Mouse (Mus musculus) CH12.LX (cell line): ENCODE results near the gene Samd3. TPM values are rescaled to one million over a fixed set of nuclear protein-coding genes. Genes with fewer than 3 reads are reported as not detected.
A peak's percentile ranks its signal among the peaks of the same experiment; 100 is the strongest.

ENCODE experiments used
- DNase-seq: peaks from one replicate; pipeline ENCODE4 v3.0.0-alpha.2; 2013; ENCODE audit errors: extremely low read depth
- H3K27ac ChIP-seq: 2 replicates; pipeline ENCODE4 v1.5.1; 2012; ENCODE audit warnings: low read depth, mild to moderate bottlenecking, control low read depth, moderate library complexity; ENCODE audit not compliant: insufficient read depth
- H3K27me3 ChIP-seq: replicated peaks from 2 replicates; pipeline ENCODE3; 2012; ENCODE audit warnings: inconsistent platforms
- H3K36me3 ChIP-seq, 2 experiments: replicated peaks in 1 of 2; 2 replicates each; pipeline versions ENCODE3 to v1.6.1; 2012; ENCODE audit warnings: inconsistent platforms in 1 of 2, low read length in 1 of 2, mild to moderate bottlenecking in 1 of 2, mixed read lengths in 1 of 2, moderate library complexity in 1 of 2; ENCODE audit not compliant: control insufficient read depth in 1 of 2, insufficient read depth in 1 of 2
- H3K4me1 ChIP-seq, 2 experiments: 2 replicates each; pipeline ENCODE4 v1.6.1; 2012; ENCODE audit warnings: inconsistent platforms in 1 of 2, moderate library complexity in 1 of 2; ENCODE audit not compliant: insufficient read depth in 2 of 2, control insufficient read depth in 1 of 2
- H3K4me2 ChIP-seq: 2 replicates; pipeline ENCODE4 v1.6.1; 2012; ENCODE audit warnings: low read depth, mild to moderate bottlenecking, control low read depth; ENCODE audit not compliant: poor library complexity, insufficient read depth, severe bottlenecking
- H3K4me3 ChIP-seq, 3 experiments: fragments of 150-350 bp in 1 of 3; sonication (generic) in 1 of 3; replicated peaks in 1 of 3; 2 replicates each; pipeline versions ENCODE3 to v1.5.1; 2011 to 2012; ENCODE audit warnings: low read depth in 2 of 3, low read length in 2 of 3, mild to moderate bottlenecking in 2 of 3, moderate library complexity in 2 of 3, control low read depth in 1 of 3, improper control_type of control experiment in 1 of 3, inconsistent platforms in 1 of 3, mixed read lengths in 1 of 3; ENCODE audit not compliant: poor library complexity in 1 of 3
- H3K79me2 ChIP-seq: replicated peaks from 2 replicates; pipeline ENCODE4 v1.6.1; 2012; ENCODE audit warnings: mild to moderate bottlenecking, moderate library complexity; ENCODE audit not compliant: control insufficient read depth, poor library complexity, insufficient read depth, severe bottlenecking; ENCODE audit errors: extremely low read depth
- H3K9ac ChIP-seq: 2 replicates; pipeline ENCODE4 v1.6.1; 2012; ENCODE audit warnings: low read depth, mild to moderate bottlenecking, control low read depth, moderate library complexity; ENCODE audit not compliant: insufficient read depth
- H3K9me3 ChIP-seq: replicated peaks from 2 replicates; pipeline ENCODE3; 2012; ENCODE audit warnings: low read length, inconsistent platforms, mixed read lengths
- BHLHE40 ChIP-seq: IDR thresholded peaks from 2 replicates; pipeline ENCODE4 v1.6.1; 2011; ENCODE audit warnings: mild to moderate bottlenecking, low read depth, low read length, improper control_type of control experiment
- CHD2 ChIP-seq: IDR thresholded peaks from 2 replicates; pipeline ENCODE4 v1.6.1; 2011; ENCODE audit warnings: low read length, improper control_type of control experiment
- E2F4 ChIP-seq: IDR thresholded peaks from 2 replicates; pipeline ENCODE4 v1.6.1; 2011; ENCODE audit warnings: low read depth, low read length, improper control_type of control experiment; ENCODE audit not compliant: insufficient replicate concordance
- EP300 ChIP-seq: IDR thresholded peaks from 2 replicates; pipeline ENCODE4 v1.6.1; 2011; ENCODE audit warnings: low read length, improper control_type of control experiment
- IRF4 ChIP-seq: IDR thresholded peaks from 2 replicates; pipeline ENCODE4 v1.6.1; 2014; ENCODE audit warnings: low read depth, mild to moderate bottlenecking, inconsistent platforms, low read length, improper control_type of control experiment
- JUN ChIP-seq: IDR thresholded peaks from 2 replicates; pipeline ENCODE4 v1.6.1; 2011; ENCODE audit warnings: low read depth, mild to moderate bottlenecking, low read length, improper control_type of control experiment, moderate library complexity; ENCODE audit not compliant: insufficient read depth
- JUND ChIP-seq: conservative IDR thresholded peaks from 2 replicates; pipeline ENCODE4 v1.6.1; 2011; ENCODE audit warnings: low read depth, low read length, improper control_type of control experiment
- MAFK ChIP-seq: IDR thresholded peaks from 2 replicates; pipeline ENCODE4 v1.6.1; 2011; ENCODE audit warnings: low read length, improper control_type of control experiment; ENCODE audit not compliant: insufficient replicate concordance
- MAX ChIP-seq: IDR thresholded peaks from 2 replicates; pipeline ENCODE4 v1.6.1; 2011; ENCODE audit warnings: low read length, improper control_type of control experiment
- MAZ ChIP-seq: IDR thresholded peaks from 2 replicates; pipeline ENCODE4 v1.6.1; 2012; ENCODE audit warnings: low read depth, mild to moderate bottlenecking, inconsistent platforms, low read length, improper control_type of control experiment, moderate library complexity
- MEF2A ChIP-seq: IDR thresholded peaks from 2 replicates; pipeline ENCODE4 v1.6.1; 2014; ENCODE audit warnings: low read depth, mild to moderate bottlenecking, inconsistent platforms, low read length, improper control_type of control experiment, borderline replicate concordance
- MXI1 ChIP-seq: IDR thresholded peaks from 2 replicates; pipeline ENCODE4 v1.6.1; 2011; ENCODE audit warnings: mild to moderate bottlenecking, low read depth, low read length, improper control_type of control experiment
- MYC ChIP-seq: IDR thresholded peaks from 2 replicates; pipeline ENCODE4 v1.6.1; 2011; ENCODE audit warnings: low read depth, mild to moderate bottlenecking, improper control_type of control experiment, low read length
- PAX5 ChIP-seq: IDR thresholded peaks from 2 replicates; pipeline ENCODE4 v1.6.1; 2012; ENCODE audit warnings: low read length, inconsistent platforms, mixed read lengths
- POLR2A ChIP-seq: IDR thresholded peaks from 2 replicates; pipeline ENCODE4 v1.6.1; 2011; ENCODE audit warnings: low read depth, mild to moderate bottlenecking, improper control_type of control experiment, low read length
- POLR2AphosphoS2 ChIP-seq: IDR thresholded peaks from 2 replicates; pipeline ENCODE4 v1.6.1; 2011; ENCODE audit warnings: low read depth, low read length, improper control_type of control experiment
- SMC3 ChIP-seq: IDR thresholded peaks from 2 replicates; pipeline ENCODE4 v1.6.1; 2011; ENCODE audit warnings: low read depth, low read length, improper control_type of control experiment
- USF1 ChIP-seq: IDR thresholded peaks from 2 replicates; pipeline ENCODE4 v1.6.1; 2014; ENCODE audit warnings: low read depth, mild to moderate bottlenecking, inconsistent platforms, low read length, improper control_type of control experiment
- USF2 ChIP-seq: conservative IDR thresholded peaks from 2 replicates; pipeline ENCODE4 v1.6.1; 2011; ENCODE audit warnings: low read depth, low read length, improper control_type of control experiment
- dilution Hi-C: fragments of 300-500 bp; cut with MboI; formaldehyde crosslinking; loops from 2 replicates; pipeline ENCODE4 v1.14.3; 2020; ENCODE audit warnings: low sequenced_read_pairs; ENCODE audit not compliant: extremely low pct_unique_long_range_greater_than_20kb, extremely low pct_ligation_motif_present
- in situ Hi-C: fragments of 300-500 bp; cut with MboI; formaldehyde crosslinking; loops from 3 replicates; pipeline ENCODE4 v1.14.3; 2019; ENCODE audit warnings: low sequenced_read_pairs, low pct_ligation_motif_present, low pct_unique_long_range_greater_than_20kb, mixed read lengths
- polyA plus RNA-seq: library from polyadenylated mRNA; unstranded; fragments of >175 nt; gene quantifications from 2 replicates; pipeline ENCODE4 v1.2.1, GENCODE M21; 2012; ENCODE audit warnings: low read depth; ENCODE audit not compliant: insufficient read length
- total RNA-seq, 2 experiments: library from RNA; depleted of rRNA; stranded (reverse); fragments of 300-350 nt in 1 of 2; fragments of >200 nt in 1 of 2; gene quantifications; 2 replicates each; pipeline ENCODE4 v1.2.3; 2012 to 2014

The Samd3 gene
- total and polyA plus RNA-seq, 3 experiments, result not detected

- in situ Hi-C loops, result no loop called here
- Histone ChIP-seq H3K4me1 (no peaks in the 10 kb centered on the region), H3K27me3 (no peaks in the 10 kb centered on the region), H3K4me2 (no peak overlapping the region), H3K9me3 (peaks cover 2% of the 10 kb centered on the region), H3K79me2 (no peaks in the 10 kb centered on the region), H3K4me3 (no peak overlapping the region), H3K9ac (no peak overlapping the region), H3K27ac (no peak overlapping the region), H3K36me3 (no peaks in the 10 kb centered on the region)
- TF ChIP-seq POLR2AphosphoS2, result no peak
- TF ChIP-seq E2F4, result no peak
- no peak for TF ChIP-seq JUN
- no peak for TF ChIP-seq PAX5
- no peak for TF ChIP-seq EP300
- no peak for TF ChIP-seq MXI1
- TF ChIP-seq MAX, result no peak
- TF ChIP-seq MAFK, result no peak
- no peak for TF ChIP-seq POLR2A
- no peak for TF ChIP-seq SMC3
- no peak for TF ChIP-seq JUND
- dilution Hi-C loops, result no loop called here
- no peak for DNase-seq
Measured at GRCm38 (mm10) chr10:26249426-26250165, 20.1 kb downstream of the Samd3 start.

- Histone ChIP-seq H3K9me3 (no peaks in the 10 kb centered on the region), H3K27me3 (no peaks in the 10 kb centered on the region), H3K4me3 (no peak overlapping the region)
- no peak for TF ChIP-seq E2F4
- TF ChIP-seq MAFK, result no peak
- TF ChIP-seq, all 38 proteins: peak for 0
- Histone ChIP-seq H3K36me3 (no peaks in the 10 kb centered on the region), H3K4me2 (no peak overlapping the region), H3K27ac (no peak overlapping the region), H3K9ac (no peak overlapping the region), H3K79me2 (no peaks in the 10 kb centered on the region), H3K4me1 (peaks cover 11 to 25% of the 10 kb centered on the region in 2 experiments)
- dilution Hi-C loops (no loop called here), in situ Hi-C loops (no loop called here)
- DNase-seq, result no peak
Measured at GRCm38 (mm10) chr10:26259908-26260307, 30.4 kb downstream of the Samd3 start.

- DNase-seq, result peak; percentile 52
- dilution Hi-C loops (no loop called here), in situ Hi-C loops (no loop called here)
- no peaks in the 10 kb centered on the region for H3K36me3 ChIP-seq
- H3K27ac ChIP-seq, result no peak overlapping the region
- peaks cover 11 to 20% of the 10 kb centered on the region in 2 experiments for H3K4me1 ChIP-seq
- no peak for TF ChIP-seq USF1
- TF ChIP-seq IRF4, result peak; percentile 47; the same call in 1 of the 2 replicates
- TF ChIP-seq USF2, result no peak
- TF ChIP-seq MAZ, result no peak
- TF ChIP-seq EP300, result peak; percentile 31; the same call in 1 of the 2 replicates
- TF ChIP-seq MEF2A, result 0 out of 2 replicates have a peak, but pooled peaks have one; percentile 9
- peak; percentile 17; the same call in 1 of the 2 replicates for TF ChIP-seq BHLHE40
- TF ChIP-seq CHD2, result no peak; the same call in 1 of the 2 replicates
- no peak for TF ChIP-seq MYC
- no peak overlapping the region for H3K4me2 ChIP-seq
- H3K9ac ChIP-seq, result no peak overlapping the region
- H3K4me3 ChIP-seq, result no peak overlapping the region
- H3K79me2 ChIP-seq, result no peaks in the 10 kb centered on the region
- no peaks in the 10 kb centered on the region for H3K27me3 ChIP-seq
- H3K9me3 ChIP-seq, result no peaks in the 10 kb centered on the region
Measured at GRCm38 (mm10) chr10:26263744-26264459, 34.4 kb downstream of the Samd3 start.
